Mouse (Mus musculus) G1E (cell line): ENCODE data around the gene Fhl3.

Experiments
- CTCF ChIP-seq: IDR thresholded peaks from 2 replicates; pipeline ENCODE4 v1.5.1; 2012; ENCODE audit warnings: low read depth, low read length, inconsistent platforms, mixed read lengths
- GATA1 ChIP-seq: IDR thresholded peaks from 2 replicates; pipeline ENCODE4 v1.6.1; 2012; ENCODE audit warnings: borderline replicate concordance, low read length, inconsistent platforms, mixed read lengths

DNA sequence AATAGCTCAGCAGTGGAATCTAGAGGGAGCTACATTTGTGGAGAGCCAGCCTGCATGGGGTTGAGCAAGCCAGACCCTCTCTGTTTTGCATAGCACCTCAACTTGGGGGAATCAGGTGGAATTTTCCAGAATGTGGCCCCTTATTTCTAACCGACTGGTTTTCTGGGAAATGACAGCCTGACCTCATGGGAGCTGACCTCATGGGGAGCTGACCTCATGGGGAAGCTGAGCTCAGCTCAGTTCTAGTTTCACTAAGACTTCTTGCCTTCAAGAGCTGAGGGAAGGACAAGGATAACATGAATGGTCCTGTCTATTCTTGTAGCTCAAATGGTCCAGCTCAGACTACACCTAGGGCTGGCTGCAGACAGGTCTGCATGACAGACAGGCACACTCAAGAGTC is 38.3 kb downstream of the Fhl3 start:
- TF ChIP-seq CTCF (no peak), GATA1 (no peak)
